Mouse (Mus musculus) heart, embryonic 10.5 days (tissue): Measurements from ENCODE around the gene Ucp3. TPM values are rescaled to one million over a fixed set of nuclear protein-coding genes. Genes with fewer than 3 reads are reported as not detected.

ENCODE experiments used
- DNase-seq: peaks from one replicate; pipeline ENCODE4 v3.0.0-alpha.2; 2017; ENCODE audit warnings: low spot score
- H3K27ac ChIP-seq: fragments of 300-500 bp; sonication (generic); 2 replicates; pipeline ENCODE4 v1.5.1; 2016; ENCODE audit warnings: mild to moderate bottlenecking
- H3K27me3 ChIP-seq: fragments of 300-500 bp; sonication (generic); 2 replicates; pipeline ENCODE4 v1.6.1; 2016; ENCODE audit warnings: mild to moderate bottlenecking; ENCODE audit not compliant: poor library complexity, insufficient read depth, severe bottlenecking
- H3K36me3 ChIP-seq: fragments of 300-500 bp; sonication (generic); 2 replicates; pipeline ENCODE4 v1.6.1; 2016; ENCODE audit warnings: mild to moderate bottlenecking, moderate library complexity
- H3K4me1 ChIP-seq: fragments of 300-500 bp; sonication (generic); 2 replicates; pipeline ENCODE4 v1.6.1; 2016; ENCODE audit warnings: mild to moderate bottlenecking
- H3K4me3 ChIP-seq: fragments of 300-500 bp; sonication (generic); 2 replicates; pipeline ENCODE4 v1.5.1; 2016; ENCODE audit warnings: mild to moderate bottlenecking, moderate library complexity
- H3K9me3 ChIP-seq: fragments of 300-500 bp; sonication (generic); 2 replicates; pipeline ENCODE4 v1.6.1; 2016; ENCODE audit warnings: mild to moderate bottlenecking, moderate library complexity
- WGBS: fragments of 180-500 bp; shearing (Covaris S2); methylation state at CpG from one replicate; pipeline ENCODE4 v1.1.7; 2016; 5-methylcytosine and 5-hydroxymethylcytosine counted together
- polyA plus RNA-seq: library from polyadenylated mRNA; unstranded; fragments of >200 nt; fragmentation: Nextera tagmentation; extraction: Ambion mirVana; gene quantifications from 2 replicates; pipeline ENCODE4 v1.2.1, GENCODE M21; 2016

Ucp3 gene
- polyA plus RNA-seq, 1 experiment from 2014 or later, result 0.05 TPM

GRCm38 (mm10) chr7:100463757-100464156 is 9.0 kb upstream of the Ucp3 start:
- Histone ChIP-seq H3K4me1 (peaks cover 35% of the 10 kb centered on the region), H3K4me3 (no peak overlapping the region), H3K27ac (peak overlapping the region; percentile 79; the same call in 1 of the 2 replicates), H3K27me3 (no peaks in the 10 kb centered on the region), H3K9me3 (no peaks in the 10 kb centered on the region), H3K36me3 (peaks cover 48% of the 10 kb centered on the region)
- WGBS, result 79% methylated on average over 10 of the region's 10 CpGs
- no peak for DNase-seq

GRCm38 (mm10) chr7:100464248-100464647 is 8.5 kb upstream of the Ucp3 start:
- Histone ChIP-seq H3K9me3 (no peaks in the 10 kb centered on the region), H3K27ac (peak overlapping the region; percentile 79; the same call in 1 of the 2 replicates), H3K27me3 (no peaks in the 10 kb centered on the region), H3K4me1 (peaks cover 39% of the 10 kb centered on the region), H3K36me3 (peaks cover 46% of the 10 kb centered on the region), H3K4me3 (no peak overlapping the region)
- no peak for DNase-seq
- WGBS, result 89% methylated on average over 7 of the region's 7 CpGs

- Histone ChIP-seq H3K4me1 (peaks cover 39% of the 10 kb centered on the region), H3K4me3 (peak overlapping the region; percentile 36)
- WGBS, result 57% methylated on average over 4 of the region's 4 CpGs
These were observed 7.5 kb upstream of the Ucp3 start for GRCm38 (mm10) chr7:100465248-100465647.

GRCm38 (mm10) chr7:100465656-100466309 is 7.0 kb upstream of the Ucp3 start:
- Histone ChIP-seq H3K27me3 (no peaks in the 10 kb centered on the region), H3K4me3 (peak overlapping the region; percentile 36), H3K36me3 (peaks cover 37% of the 10 kb centered on the region; the same call in 1 of the 2 replicates), H3K27ac (peak overlapping the region; percentile 79), H3K4me1 (peaks cover 39% of the 10 kb centered on the region), H3K9me3 (no peaks in the 10 kb centered on the region)
- 20% methylated on average over 5 of the region's 5 CpGs for WGBS
- DNase-seq, result peak; percentile 85

More at GRCm38 (mm10) chr7:100465248-100465647, 7.5 kb upstream of the Ucp3 start:
- DNase-seq, result no peak
- Histone ChIP-seq H3K9me3 (no peaks in the 10 kb centered on the region), H3K27ac (peak overlapping the region; percentile 79), H3K27me3 (no peaks in the 10 kb centered on the region), H3K36me3 (peaks cover 41% of the 10 kb centered on the region; the same call in 1 of the 2 replicates)

- Histone ChIP-seq H3K4me3 (peak overlapping the region; percentile 36; the same call in 1 of the 2 replicates), H3K4me1 (peaks cover 44% of the 10 kb centered on the region), H3K27ac (peak overlapping the region; percentile 79), H3K27me3 (no peaks in the 10 kb centered on the region), H3K36me3 (peaks cover 26% of the 10 kb centered on the region; the same call in 1 of the 2 replicates), H3K9me3 (no peaks in the 10 kb centered on the region)
- peak; percentile 95 for DNase-seq
- 69% methylated on average over 11 of the region's 11 CpGs for WGBS
These were observed 5.8 kb upstream of the Ucp3 start for GRCm38 (mm10) chr7:100466781-100467510.

- no peaks in the 10 kb centered on the region for H3K9me3 ChIP-seq
- peaks cover 20% of the 10 kb centered on the region; the same call in 1 of the 2 replicates for H3K36me3 ChIP-seq
- H3K4me1 ChIP-seq, result peaks cover 61% of the 10 kb centered on the region
- no peak overlapping the region for H3K4me3 ChIP-seq
- WGBS, result 83% methylated on average over 6 of the region's 6 CpGs
- DNase-seq, result no peak
- H3K27ac ChIP-seq, result peak overlapping the region; percentile 79; the same call in 1 of the 2 replicates
- no peaks in the 10 kb centered on the region for H3K27me3 ChIP-seq
These were observed 4.0 kb upstream of the Ucp3 start for GRCm38 (mm10) chr7:100468761-100469160.

GRCm38 (mm10) chr7:100469502-100469901 is 3.3 kb upstream of the Ucp3 start:
- Histone ChIP-seq H3K36me3 (peaks cover 16% of the 10 kb centered on the region; the same call in 1 of the 2 replicates), H3K4me1 (peaks cover 62% of the 10 kb centered on the region), H3K9me3 (no peaks in the 10 kb centered on the region), H3K4me3 (no peak overlapping the region), H3K27ac (no peak overlapping the region; the same call in 1 of the 2 replicates), H3K27me3 (no peaks in the 10 kb centered on the region)
- DNase-seq, result no peak
- 92% methylated on average over 1 of the region's 1 CpGs for WGBS

GRCm38 (mm10) chr7:100470796-100471406 is 1.9 kb upstream of the Ucp3 start:
- no peaks in the 10 kb centered on the region for H3K9me3 ChIP-seq
- peaks cover 56% of the 10 kb centered on the region for H3K4me1 ChIP-seq
- 91% methylated on average over 11 of the region's 11 CpGs for WGBS
- no peaks in the 10 kb centered on the region for H3K27me3 ChIP-seq
- H3K36me3 ChIP-seq, result peaks cover 16% of the 10 kb centered on the region; the same call in 1 of the 2 replicates
- no peak overlapping the region for H3K27ac ChIP-seq
- H3K4me3 ChIP-seq, result no peak overlapping the region
- DNase-seq, result no peak

GRCm38 (mm10) chr7:100471407-100471797 is 1.4 kb upstream of the Ucp3 start:
- Histone ChIP-seq H3K27ac (0 out of 2 replicates have a peak overlapping the region, but pooled peaks have one; percentile 3), H3K9me3 (no peaks in the 10 kb centered on the region), H3K4me1 (peaks cover 51% of the 10 kb centered on the region), H3K27me3 (no peaks in the 10 kb centered on the region), H3K36me3 (peaks cover 16% of the 10 kb centered on the region; the same call in 1 of the 2 replicates), H3K4me3 (no peak overlapping the region)
- DNase-seq, result no peak
- 97% methylated on average over 1 of the region's 1 CpGs for WGBS

GRCm38 (mm10) chr7:100473846-100474454 is 1.2 kb downstream of the Ucp3 start:
- no peak overlapping the region for H3K4me3 ChIP-seq
- H3K9me3 ChIP-seq, result no peaks in the 10 kb centered on the region
- no peaks in the 10 kb centered on the region for H3K27me3 ChIP-seq
- DNase-seq, result no peak
- 63% methylated on average over 9 of the region's 9 CpGs for WGBS
- peaks cover 41% of the 10 kb centered on the region for H3K4me1 ChIP-seq
- H3K36me3 ChIP-seq, result peaks cover 6% of the 10 kb centered on the region; the same call in 1 of the 2 replicates
- H3K27ac ChIP-seq, result no peak overlapping the region

- Histone ChIP-seq H3K4me3 (no peak overlapping the region), H3K27me3 (no peaks in the 10 kb centered on the region), H3K9me3 (no peaks in the 10 kb centered on the region), H3K27ac (no peak overlapping the region), H3K36me3 (no peaks in the 10 kb centered on the region), H3K4me1 (peaks cover 40% of the 10 kb centered on the region)
- DNase-seq, result no peak
- 53% methylated on average over 1 of the region's 1 CpGs for WGBS
These were observed 1.9 kb downstream of the Ucp3 start for GRCm38 (mm10) chr7:100474680-100475079.

GRCm38 (mm10) chr7:100479100-100479822 is 6.5 kb downstream of the Ucp3 start:
- no peak for DNase-seq
- Histone ChIP-seq H3K4me3 (no peak overlapping the region), H3K9me3 (no peaks in the 10 kb centered on the region), H3K36me3 (no peaks in the 10 kb centered on the region), H3K27ac (no peak overlapping the region), H3K27me3 (peaks cover 12% of the 10 kb centered on the region; the same call in 1 of the 2 replicates), H3K4me1 (peaks cover 14% of the 10 kb centered on the region)
- 76% methylated on average over 20 of the region's 20 CpGs for WGBS
